In the genomic region with DNA sequence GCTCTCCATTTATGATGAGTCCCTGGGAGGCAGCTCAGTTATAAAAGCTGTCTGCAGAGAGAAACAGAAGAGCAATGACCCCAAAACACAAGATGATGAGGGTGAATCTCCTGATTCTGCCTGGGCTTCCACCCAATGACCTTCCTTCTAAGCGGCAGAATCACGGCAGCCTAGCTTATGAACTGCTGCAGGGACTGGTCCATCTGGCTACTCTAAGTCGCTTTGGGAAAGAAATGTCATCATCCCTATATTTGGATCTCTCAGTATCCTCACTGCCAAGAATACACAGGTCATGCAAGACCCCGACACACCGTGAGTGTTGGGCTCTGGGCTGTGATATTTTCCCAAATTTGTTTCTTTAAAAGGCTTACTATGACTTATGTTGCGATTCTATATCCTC, we compare ENCODE assay signal across 31 mouse cellular contexts.
"Had no signal": no experiment of that assay in that cellular context is flagged by ENCODE, and none has a peak within 500 bp of the region (broad histone marks: within the 10 kb centered on the region; RNA-seq: fewer than 3 reads in every experiment).

No protein-coding gene starts in this region.

- H3K27ac ChIP-seq: limb, embryonic 10.5 days; limb, embryonic 12.5 days; limb, embryonic 13.5 days; limb, embryonic 15.5 days; liver, embryonic 12.5 days; liver, embryonic 13.5 days; liver, embryonic 14.5 days; liver, embryonic 15.5 days; lung, embryonic 15.5 days; macrophage; midbrain, embryonic 10.5 days; midbrain, embryonic 12.5 days; midbrain, embryonic 13.5 days; midbrain, embryonic 15.5 days; neural tube, embryonic 12.5 days; neural tube, embryonic 13.5 days had no signal

- ATAC-seq: liver, embryonic 12.5 days; liver, postnatal 0 days; lung, postnatal 0 days; midbrain, embryonic 13.5 days; midbrain, embryonic 15.5 days; midbrain, embryonic 16.5 days had no signal

- H3K4me3 ChIP-seq: limb, embryonic 10.5 days; limb, embryonic 12.5 days; limb, embryonic 13.5 days; limb, embryonic 15.5 days; liver, embryonic 12.5 days; liver, embryonic 13.5 days; liver, embryonic 15.5 days; lung, embryonic 15.5 days; megakaryocyte, embryonic 14.5 days; midbrain, embryonic 10.5 days; midbrain, embryonic 12.5 days; midbrain, embryonic 13.5 days; midbrain, embryonic 15.5 days; myocyte; neural tube, embryonic 12.5 days; neural tube, embryonic 13.5 days had no signal

- H3K27me3 ChIP-seq: limb, embryonic 12.5 days; limb, embryonic 13.5 days; liver, embryonic 12.5 days; liver, embryonic 13.5 days; liver, embryonic 15.5 days; lung, embryonic 15.5 days; midbrain, embryonic 12.5 days; midbrain, embryonic 13.5 days; midbrain, embryonic 15.5 days; neural tube, embryonic 12.5 days; neural tube, embryonic 13.5 days had no signal

- DNase-seq: left cerebral cortex, postnatal 4 days; liver; liver, embryonic 13.5 days; liver, postnatal 0 days; lung, adult 18-20 months; lung, adult 2 months; lung, embryonic 14.5 days; lung, postnatal 10 days; lung, postnatal 14 days; lung, postnatal 36 days; lung, postnatal 4 days; midbrain, embryonic 14.5 days had no signal

- H3K4me1 ChIP-seq: limb, embryonic 10.5 days; limb, embryonic 12.5 days; limb, embryonic 13.5 days; limb, embryonic 15.5 days; liver, embryonic 12.5 days; liver, embryonic 13.5 days; liver, embryonic 15.5 days; lung, embryonic 15.5 days; megakaryocyte, embryonic 14.5 days; midbrain, embryonic 10.5 days; midbrain, embryonic 12.5 days; midbrain, embryonic 13.5 days; midbrain, embryonic 15.5 days; neural tube, embryonic 12.5 days; neural tube, embryonic 13.5 days had no signal
